ENCODE assay signal across 8 mouse cellular contexts in genomic region chr5:113956510-113956909, GRCm38 (mm10). TPM values are rescaled to one million over a fixed set of nuclear protein-coding genes. Genes with fewer than 3 reads are reported as not detected.
DNase-seq lines count a peak whose midpoint lies in the region; ATAC-seq and TF ChIP-seq lines count a peak whose summit lies in the region.

No protein-coding gene starts in this region.

- no peak overlapping the region for H3K4me2 ChIP-seq in heart, embryonic 16.5 days (ENCODE audit: low read depth, low read length)

- DNase-seq in kidney, postnatal 36 days = peak; percentile 85 to 97
- peak; percentile 83 to 90 for DNase-seq in lung, adult 18-20 months
- DNase-seq in retina, adult 2 months (ENCODE audit: low read depth, low spot score) = peak; percentile 60
- DNase-seq in thymus, postnatal 14 days = peak; percentile 85

- WGBS in bone marrow, adult 2 months = 4% methylated on average over 4 of the region's 4 CpGs
- WGBS in heart, embryonic 16.5 days = 11% methylated on average over 4 of the region's 4 CpGs

- peaks cover 58% of the 10 kb centered on the region for H3K4me1 ChIP-seq in E14TG2a.4 (replicated peaks; ENCODE audit: low read depth, low read length)
- no peaks in the 10 kb centered on the region; the same call in 1 of the 2 replicates for H3K4me1 ChIP-seq in bone marrow, adult 2 months (ENCODE audit: control insufficient read depth, insufficient read depth, low read length)
- peaks cover 24% of the 10 kb centered on the region for H3K4me1 ChIP-seq in heart, embryonic 16.5 days (ENCODE audit: control insufficient read depth, insufficient read depth, low read length)

- H3K27me3 ChIP-seq in E14TG2a.4 (ENCODE audit: insufficient read depth, low read length) = no peaks in the 10 kb centered on the region
- no peaks in the 10 kb centered on the region for H3K27me3 ChIP-seq in heart, embryonic 16.5 days (ENCODE audit: control insufficient read depth, insufficient read depth, low read length)

- 0 out of 2 replicates have a peak, but pooled peaks have one; percentile 42 for ATAC-seq in erythroid progenitor cell, adult 5-6 weeks (replicated peaks; ENCODE audit: low FRiP score, poor library complexity, severe bottlenecking)
- ATAC-seq in heart, embryonic 16.5 days (replicated peaks; ENCODE audit: extremely low read depth, insufficient read depth, low FRiP score) = peak; percentile 30; the same call in 1 of the 2 replicates

- H3K4me3 ChIP-seq in E14TG2a.4 (replicated peaks; ENCODE audit: low read length) = no peak overlapping the region
- no peak overlapping the region for H3K4me3 ChIP-seq in bone marrow, adult 2 months (replicated peaks; ENCODE audit: control insufficient read depth, low read depth, low read length)
- no peak overlapping the region for H3K4me3 ChIP-seq in heart, embryonic 16.5 days (ENCODE audit: low read length)

- no peak overlapping the region for H3K27ac ChIP-seq in bone marrow, adult 2 months (ENCODE audit: control insufficient read depth, insufficient read depth, low read depth, low read length, poor library complexity)
- H3K27ac ChIP-seq in heart, embryonic 16.5 days (ENCODE audit: low read length) = no peak overlapping the region

- TF ChIP-seq POLR2A in bone marrow, adult 2 months (IDR thresholded peaks at IDR 0.05; ENCODE audit: borderline replicate concordance, control insufficient read depth, low read depth, low read length) = no peak

- no peak overlapping the region for H3K9ac ChIP-seq in heart, embryonic 16.5 days (ENCODE audit: low read length)

- H3K36me3 ChIP-seq in E14TG2a.4 (ENCODE audit: insufficient read depth, low read length) = peaks cover 43% of the 10 kb centered on the region
- H3K36me3 ChIP-seq in heart, embryonic 16.5 days (ENCODE audit: control insufficient read depth, insufficient read depth) = peaks cover 15% of the 10 kb centered on the region; the same call in 1 of the 2 replicates

- no peaks in the 10 kb centered on the region for H3K9me3 ChIP-seq in E14TG2a.4 (ENCODE audit: low read length)
- no peaks in the 10 kb centered on the region for H3K9me3 ChIP-seq in heart, embryonic 16.5 days (replicated peaks; ENCODE audit: control insufficient read depth, low read length)

- peak; percentile 97 for TF ChIP-seq CTCF in E14TG2a.4 (conservative IDR thresholded peaks at IDR 0.05; ENCODE audit: low read length)
- peak; percentile 94 for TF ChIP-seq CTCF in bone marrow, adult 2 months (IDR thresholded peaks at IDR 0.05; ENCODE audit: control insufficient read depth, insufficient read depth, low read length)

RNA-seq across cellular contexts. Expression of gene Ssh1, which starts 37.2 kb away (rescaled TPM):
- 13.0 and 14.4 TPM in 2 replicates for polyA plus RNA-seq in bone marrow, adult 2 months (2011; ENCODE audit: insufficient read depth, insufficient read length, low replicate concordance, missing spikeins)
- 21.3 and 31.9 TPM in 2 replicates for total RNA-seq in erythroid progenitor cell, adult 5-6 weeks (2015; ENCODE audit: low replicate concordance)
- 30.9 and 43.1 TPM in 2 replicates for total RNA-seq in erythroid progenitor cell, adult 5-6 weeks (2017; ENCODE audit: low replicate concordance)
- polyA plus RNA-seq in heart, embryonic 16.5 days (2015; fragmentation: Nextera tagmentation; extraction: Ambion mirVana) = 8.6 and 9.1 TPM in 2 replicates

RNA-seq across cellular contexts. Expression of gene Dao, which starts 47.0 kb away (rescaled TPM):
- 1.6 TPM in 1 of 2 replicates, not detected in the other for polyA plus RNA-seq in bone marrow, adult 2 months (2011; ENCODE audit: insufficient read depth, insufficient read length, low replicate concordance, missing spikeins)
- not detected in 2 replicates for total RNA-seq in erythroid progenitor cell, adult 5-6 weeks (2015; ENCODE audit: low replicate concordance)
- not detected in 2 replicates for total RNA-seq in erythroid progenitor cell, adult 5-6 weeks (2017; ENCODE audit: low replicate concordance)
- not detected in 2 replicates for polyA plus RNA-seq in heart, embryonic 16.5 days (2015; fragmentation: Nextera tagmentation; extraction: Ambion mirVana)

RNA-seq across cellular contexts. Expression of gene Coro1c, which starts 48.0 kb away (rescaled TPM):
- 26.5 and 52.7 TPM in 2 replicates for polyA plus RNA-seq in bone marrow, adult 2 months (2011; ENCODE audit: insufficient read depth, insufficient read length, low replicate concordance, missing spikeins)
- total RNA-seq in erythroid progenitor cell, adult 5-6 weeks (2015; ENCODE audit: low replicate concordance) = 32.7 and 52.3 TPM in 2 replicates
- total RNA-seq in erythroid progenitor cell, adult 5-6 weeks (2017; ENCODE audit: low replicate concordance) = 43.4 and 52.9 TPM in 2 replicates
- 85.9 and 89.0 TPM in 2 replicates for polyA plus RNA-seq in heart, embryonic 16.5 days (2015; fragmentation: Nextera tagmentation; extraction: Ambion mirVana)
